Mouse (Mus musculus) intestine, postnatal 0 days (tissue): Measurements from ENCODE around the gene Thnsl2. TPM values are rescaled to one million over a fixed set of nuclear protein-coding genes. Genes with fewer than 3 reads are reported as not detected.

ENCODE experiments used
- ATAC-seq: fragments of 200-750 bp; cut with Nextera tagmentation; 2 replicates; pipeline ENCODE4 v1.8.0; 2017; ENCODE audit warnings: mild to moderate bottlenecking, moderate TSS enrichment, moderate library complexity
- H3K27ac ChIP-seq: fragments of 300-500 bp; sonication (generic); 2 replicates; pipeline ENCODE4 v1.5.1; 2014; ENCODE audit warnings: mild to moderate bottlenecking, low read depth, low read length, moderate library complexity
- H3K27me3 ChIP-seq: fragments of 300-500 bp; sonication (generic); replicated peaks from 2 replicates; pipeline ENCODE4 v1.6.1; 2014; ENCODE audit warnings: low read length, mixed read lengths; ENCODE audit not compliant: control insufficient read depth, insufficient read depth
- H3K36me3 ChIP-seq: fragments of 300-500 bp; sonication (generic); 2 replicates; pipeline ENCODE4 v1.6.1; 2014; ENCODE audit warnings: mild to moderate bottlenecking, moderate library complexity; ENCODE audit not compliant: control insufficient read depth, insufficient read depth
- H3K4me1 ChIP-seq: fragments of 300-500 bp; sonication (generic); replicated peaks from 2 replicates; pipeline ENCODE4 v1.6.1; 2014; ENCODE audit warnings: antibody characterized with exemption, low read length, mixed read lengths; ENCODE audit not compliant: control insufficient read depth, insufficient read depth
- H3K4me2 ChIP-seq: fragments of 300-500 bp; sonication (generic); replicated peaks from 2 replicates; pipeline ENCODE4 v1.6.1; 2014; ENCODE audit warnings: low read depth, mild to moderate bottlenecking, moderate library complexity
- H3K4me3 ChIP-seq: fragments of 300-500 bp; sonication (generic); 2 replicates; pipeline ENCODE4 v1.5.1; 2014; ENCODE audit warnings: low read depth, low read length
- H3K9ac ChIP-seq: fragments of 300-500 bp; sonication (generic); 2 replicates; pipeline ENCODE4 v1.6.1; 2014; ENCODE audit warnings: mild to moderate bottlenecking, low read depth, low read length
- H3K9me3 ChIP-seq: fragments of 300-500 bp; sonication (generic); 2 replicates; pipeline ENCODE4 v1.6.1; 2016; ENCODE audit warnings: mixed run types; ENCODE audit not compliant: control insufficient read depth
- CTCF ChIP-seq: sonication (generic); IDR thresholded peaks from 2 replicates; pipeline ENCODE4 v1.5.1; 2016; ENCODE audit warnings: low read depth, mild to moderate bottlenecking, control low read depth, antibody characterized with exemption, moderate library complexity
- WGBS: fragments of 180-500 bp; shearing (Covaris S2); extraction: QIAGEN DNeasy Blood & Tissue Kit; methylation state at CpG from one replicate; pipeline ENCODE4 v1.1.7; 2014; 5-methylcytosine and 5-hydroxymethylcytosine counted together
- polyA plus RNA-seq: library from polyadenylated mRNA; unstranded; fragments of >200 nt; fragmentation: Nextera tagmentation; extraction: Ambion mirVana; gene quantifications from 2 replicates; pipeline ENCODE4 v1.2.1, GENCODE M21; 2015

Thnsl2 gene
- polyA plus RNA-seq, 1 experiment from 2014 or later: 55.8 TPM

GRCm38 (mm10) chr6:71096126-71096525, 48.1 kb downstream of the Thnsl2 start:
- 89% methylated on average over 3 of the region's 3 CpGs for WGBS

GRCm38 (mm10) chr6:71094693-71095092, 49.5 kb downstream of the Thnsl2 start:
- TF ChIP-seq CTCF: no peak

More at GRCm38 (mm10) chr6:71096126-71096525, 48.1 kb downstream of the Thnsl2 start:
- no peak for ATAC-seq
- no peak overlapping the region for H3K4me2 ChIP-seq
- no peaks in the 10 kb centered on the region for H3K27me3 ChIP-seq
- H3K27ac ChIP-seq: no peak overlapping the region
- no peak overlapping the region for H3K4me3 ChIP-seq
- H3K36me3 ChIP-seq: no peaks in the 10 kb centered on the region
- H3K9me3 ChIP-seq: no peaks in the 10 kb centered on the region
- TF ChIP-seq CTCF: no peak
- H3K4me1 ChIP-seq: no peaks in the 10 kb centered on the region
- no peak overlapping the region for H3K9ac ChIP-seq

GRCm38 (mm10) chr6:71093686-71094085, 50.6 kb downstream of the Thnsl2 start:
- ATAC-seq: no peak
- Histone ChIP-seq H3K36me3 (no peaks in the 10 kb centered on the region), H3K4me1 (no peaks in the 10 kb centered on the region), H3K27ac (no peak overlapping the region), H3K4me3 (no peak overlapping the region), H3K9me3 (no peaks in the 10 kb centered on the region), H3K4me2 (no peak overlapping the region), H3K9ac (no peak overlapping the region), H3K27me3 (no peaks in the 10 kb centered on the region)
- TF ChIP-seq CTCF: no peak
- 83% methylated on average over 6 of the region's 6 CpGs for WGBS

More at GRCm38 (mm10) chr6:71094693-71095092, 49.5 kb downstream of the Thnsl2 start:
- WGBS: 75% methylated on average over 5 of the region's 5 CpGs
- Histone ChIP-seq H3K4me1 (no peaks in the 10 kb centered on the region), H3K27ac (no peak overlapping the region), H3K9me3 (no peaks in the 10 kb centered on the region), H3K4me2 (no peak overlapping the region), H3K9ac (no peak overlapping the region), H3K27me3 (no peaks in the 10 kb centered on the region), H3K4me3 (no peak overlapping the region), H3K36me3 (no peaks in the 10 kb centered on the region)
- ATAC-seq: no peak

- Histone ChIP-seq H3K27me3 (no peaks in the 10 kb centered on the region), H3K4me2 (no peak overlapping the region), H3K36me3 (no peaks in the 10 kb centered on the region), H3K9me3 (no peaks in the 10 kb centered on the region), H3K4me1 (no peaks in the 10 kb centered on the region), H3K27ac (no peak overlapping the region), H3K4me3 (no peak overlapping the region), H3K9ac (no peak overlapping the region)
- WGBS: 90% methylated on average over 5 of the region's 5 CpGs
- no peak for TF ChIP-seq CTCF
- ATAC-seq: no peak
These were observed 53.8 kb downstream of the Thnsl2 start for GRCm38 (mm10) chr6:71090475-71090874.

GRCm38 (mm10) chr6:71089735-71090134, 54.5 kb downstream of the Thnsl2 start:
- ATAC-seq: no peak
- 73% methylated on average over 4 of the region's 4 CpGs for WGBS
- Histone ChIP-seq H3K27ac (no peak overlapping the region), H3K4me2 (no peak overlapping the region), H3K9ac (no peak overlapping the region), H3K27me3 (no peaks in the 10 kb centered on the region), H3K4me3 (no peak overlapping the region), H3K9me3 (no peaks in the 10 kb centered on the region), H3K4me1 (no peaks in the 10 kb centered on the region), H3K36me3 (no peaks in the 10 kb centered on the region)
- no peak for TF ChIP-seq CTCF

GRCm38 (mm10) chr6:71088992-71089391, 55.2 kb downstream of the Thnsl2 start:
- no peak for ATAC-seq
- Histone ChIP-seq H3K27ac (no peak overlapping the region), H3K9ac (no peak overlapping the region), H3K27me3 (no peaks in the 10 kb centered on the region), H3K9me3 (no peaks in the 10 kb centered on the region), H3K36me3 (no peaks in the 10 kb centered on the region), H3K4me2 (no peak overlapping the region), H3K4me1 (no peaks in the 10 kb centered on the region), H3K4me3 (no peak overlapping the region)
- WGBS: 55% methylated on average over 4 of the region's 4 CpGs
- no peak for TF ChIP-seq CTCF

- Histone ChIP-seq H3K27ac (no peak overlapping the region), H3K36me3 (no peaks in the 10 kb centered on the region), H3K4me1 (no peaks in the 10 kb centered on the region), H3K9ac (no peak overlapping the region), H3K27me3 (no peaks in the 10 kb centered on the region), H3K4me3 (no peak overlapping the region), H3K4me2 (no peak overlapping the region), H3K9me3 (no peaks in the 10 kb centered on the region)
- WGBS: 71% methylated on average over 7 of the region's 7 CpGs
- no peak for ATAC-seq
- no peak for TF ChIP-seq CTCF
These were observed 60.8 kb downstream of the Thnsl2 start for GRCm38 (mm10) chr6:71083441-71083840.
